Mouse (Mus musculus): ENCODE results near the gene Rxfp2. TPM values are rescaled to one million over a fixed set of nuclear protein-coding genes. Genes with fewer than 3 reads are reported as not detected.

Rxfp2 gene
- polyA plus RNA-seq (2014; fragmentation: Nextera tagmentation; extraction: Ambion mirVana): 0.52 and 0.70 TPM in 2 replicates

DNA sequence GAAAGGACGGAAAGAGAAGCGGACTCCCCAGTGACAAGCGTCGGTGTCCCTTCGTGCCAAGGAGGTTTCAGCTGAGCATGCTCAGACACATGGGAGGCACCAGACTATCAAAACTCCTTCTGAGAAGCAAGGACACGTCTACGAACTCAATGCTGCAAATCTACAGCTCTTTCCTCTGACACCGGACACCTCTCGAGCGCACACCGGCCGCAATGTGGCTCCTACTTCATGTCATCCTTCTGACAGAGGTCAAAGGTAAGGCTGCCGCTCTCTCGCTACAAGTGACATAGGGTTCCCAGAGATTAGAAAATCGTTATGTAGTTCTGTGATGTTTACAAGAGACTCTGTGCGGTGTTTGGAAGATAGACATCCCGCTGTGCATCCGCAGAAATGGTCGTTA lies at the start of gene Rxfp2:
Rxfp2 (plus strand) TSS at position 20 of the 400 bp plus-strand sequence.
- no peak within 1 kb of the TSS for H3K27ac ChIP-seq
- ATAC-seq (ENCODE audit: low FRiP score) (no peak), DNase-seq (ENCODE audit: low spot score) (no peak)
- H3K36me3 ChIP-seq (replicated peaks; ENCODE audit: control insufficient read depth, insufficient read depth): no peaks in the 10 kb centered on the region
- H3K4me2 ChIP-seq (replicated peaks): no peak within 1 kb of the TSS
- H3K9ac ChIP-seq: no peak within 1 kb of the TSS
- H3K27me3 ChIP-seq (ENCODE audit: control insufficient read depth, insufficient read depth, low read length): no peaks in the 10 kb centered on the region
- no peaks in the 10 kb centered on the region for H3K4me1 ChIP-seq (replicated peaks; ENCODE audit: control insufficient read depth, insufficient read depth, low read length)
- 69% methylated on average over 19 of the region's 19 CpGs for WGBS
- H3K4me3 ChIP-seq (replicated peaks; ENCODE audit: low read length): no peak within 1 kb of the TSS
- H3K9me3 ChIP-seq (ENCODE audit: control insufficient read depth, low read length): no peaks in the 10 kb centered on the region

GRCm38 (mm10) chr5:149970261-149970660 lies 48.2 kb upstream of the Rxfp2 start:
- WGBS: 88% methylated on average over 11 of the region's 11 CpGs
- DNase-seq (ENCODE audit: low spot score): no peak
- Histone ChIP-seq H3K9ac (no peak overlapping the region), H3K4me3 (replicated peaks; ENCODE audit: low read length) (no peak overlapping the region), H3K27ac (no peak overlapping the region), H3K4me2 (replicated peaks) (no peak overlapping the region), H3K4me1 (replicated peaks; ENCODE audit: control insufficient read depth, insufficient read depth, low read length) (no peaks in the 10 kb centered on the region), H3K9me3 (ENCODE audit: control insufficient read depth, low read length) (no peaks in the 10 kb centered on the region), H3K27me3 (ENCODE audit: control insufficient read depth, insufficient read depth, low read length) (no peaks in the 10 kb centered on the region), H3K36me3 (replicated peaks; ENCODE audit: control insufficient read depth, insufficient read depth) (no peaks in the 10 kb centered on the region)
- ATAC-seq (ENCODE audit: low FRiP score): no peak

DNA sequence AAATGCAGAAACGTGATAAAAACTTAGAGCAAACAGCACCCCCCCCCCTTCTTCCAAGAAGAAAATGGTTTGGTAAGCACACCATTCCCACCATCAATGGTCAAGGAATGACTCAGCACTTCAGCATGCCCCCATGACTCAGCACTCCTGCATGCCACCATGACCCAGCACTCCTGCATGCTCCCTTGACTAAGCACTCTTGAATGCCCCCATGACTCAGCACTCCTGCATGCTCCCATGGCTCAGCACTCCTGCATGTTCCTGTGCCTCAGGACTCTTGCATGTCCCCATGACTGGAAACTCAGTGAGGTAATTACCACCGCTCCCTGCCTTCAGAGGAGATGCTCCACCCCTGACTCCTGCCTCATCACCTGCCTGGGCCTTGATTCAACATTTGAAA lies 41.4 kb upstream of the Rxfp2 start:
- DNase-seq (ENCODE audit: low spot score): no peak
- Histone ChIP-seq H3K4me3 (replicated peaks; ENCODE audit: low read length) (no peak overlapping the region), H3K9ac (no peak overlapping the region), H3K9me3 (ENCODE audit: control insufficient read depth, low read length) (no peaks in the 10 kb centered on the region), H3K36me3 (replicated peaks; ENCODE audit: control insufficient read depth, insufficient read depth) (no peaks in the 10 kb centered on the region), H3K27me3 (ENCODE audit: control insufficient read depth, insufficient read depth, low read length) (no peaks in the 10 kb centered on the region), H3K4me1 (replicated peaks; ENCODE audit: control insufficient read depth, insufficient read depth, low read length) (no peaks in the 10 kb centered on the region), H3K27ac (no peak overlapping the region), H3K4me2 (replicated peaks) (no peak overlapping the region)
- WGBS: 77% methylated on average over 2 of the region's 2 CpGs
- ATAC-seq (ENCODE audit: low FRiP score): no peak

GRCm38 (mm10) chr5:149983621-149984020 lies 34.9 kb upstream of the Rxfp2 start:
- ATAC-seq (ENCODE audit: low FRiP score): no peak
- H3K27me3 ChIP-seq (ENCODE audit: control insufficient read depth, insufficient read depth, low read length): no peaks in the 10 kb centered on the region
- 91% methylated on average over 4 of the region's 4 CpGs for WGBS
- no peaks in the 10 kb centered on the region for H3K9me3 ChIP-seq (ENCODE audit: control insufficient read depth, low read length)
- H3K4me3 ChIP-seq (replicated peaks; ENCODE audit: low read length): no peak overlapping the region
- DNase-seq (ENCODE audit: low spot score): no peak
- H3K4me2 ChIP-seq (replicated peaks): no peak overlapping the region
- H3K27ac ChIP-seq: no peak overlapping the region
- no peaks in the 10 kb centered on the region for H3K4me1 ChIP-seq (replicated peaks; ENCODE audit: control insufficient read depth, insufficient read depth, low read length)
- no peaks in the 10 kb centered on the region for H3K36me3 ChIP-seq (replicated peaks; ENCODE audit: control insufficient read depth, insufficient read depth)
- no peak overlapping the region for H3K9ac ChIP-seq

- no peak for DNase-seq (ENCODE audit: low spot score)
- 80% methylated on average over 5 of the region's 5 CpGs for WGBS
These were observed 23.9 kb upstream of the Rxfp2 start for GRCm38 (mm10) chr5:149994578-149994977.

DNA sequence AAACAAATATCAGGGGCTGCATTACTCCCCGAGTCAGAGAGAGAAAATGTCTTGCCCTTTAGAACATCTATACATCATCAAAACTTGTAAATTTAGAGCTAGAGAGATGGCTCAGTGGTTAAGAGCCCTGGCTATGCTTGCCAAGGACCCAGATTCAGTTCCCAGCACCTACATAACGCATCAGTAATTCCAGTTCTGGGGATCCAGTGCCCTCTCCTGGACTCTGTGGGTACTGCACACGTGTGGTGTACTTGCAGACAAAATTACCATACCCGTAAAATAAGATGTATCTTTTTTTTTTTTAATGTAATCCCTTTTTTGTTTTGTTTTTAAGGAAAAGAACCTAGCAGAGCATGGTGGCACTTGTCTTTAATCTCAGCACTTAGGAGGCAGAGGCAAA lies 21.9 kb upstream of the Rxfp2 start:
- H3K4me1 ChIP-seq (replicated peaks; ENCODE audit: control insufficient read depth, insufficient read depth, low read length): no peaks in the 10 kb centered on the region
- H3K4me3 ChIP-seq (replicated peaks; ENCODE audit: low read length): no peak overlapping the region
- 90% methylated on average over 4 of the region's 4 CpGs for WGBS
- H3K4me2 ChIP-seq (replicated peaks): no peak overlapping the region
- no peak for ATAC-seq (ENCODE audit: low FRiP score)
- no peak overlapping the region for H3K27ac ChIP-seq
- H3K36me3 ChIP-seq (replicated peaks; ENCODE audit: control insufficient read depth, insufficient read depth): no peaks in the 10 kb centered on the region
- no peak overlapping the region for H3K9ac ChIP-seq
- peaks cover 6% of the 10 kb centered on the region; the same call in 1 of the 2 replicates for H3K9me3 ChIP-seq (ENCODE audit: control insufficient read depth, low read length)
- no peak for DNase-seq (ENCODE audit: low spot score)
- no peaks in the 10 kb centered on the region for H3K27me3 ChIP-seq (ENCODE audit: control insufficient read depth, insufficient read depth, low read length)

More at GRCm38 (mm10) chr5:149994578-149994977, 23.9 kb upstream of the Rxfp2 start:
- ATAC-seq (ENCODE audit: low FRiP score): no peak
- H3K36me3 ChIP-seq (replicated peaks; ENCODE audit: control insufficient read depth, insufficient read depth): no peaks in the 10 kb centered on the region
- H3K9ac ChIP-seq: no peak overlapping the region
- no peaks in the 10 kb centered on the region for H3K27me3 ChIP-seq (ENCODE audit: control insufficient read depth, insufficient read depth, low read length)
- H3K4me3 ChIP-seq (replicated peaks; ENCODE audit: low read length): no peak overlapping the region
- H3K4me2 ChIP-seq (replicated peaks): no peak overlapping the region
- H3K4me1 ChIP-seq (replicated peaks; ENCODE audit: control insufficient read depth, insufficient read depth, low read length): no peaks in the 10 kb centered on the region
- H3K27ac ChIP-seq: no peak overlapping the region
- peaks cover 6% of the 10 kb centered on the region; the same call in 1 of the 2 replicates for H3K9me3 ChIP-seq (ENCODE audit: control insufficient read depth, low read length)

DNA sequence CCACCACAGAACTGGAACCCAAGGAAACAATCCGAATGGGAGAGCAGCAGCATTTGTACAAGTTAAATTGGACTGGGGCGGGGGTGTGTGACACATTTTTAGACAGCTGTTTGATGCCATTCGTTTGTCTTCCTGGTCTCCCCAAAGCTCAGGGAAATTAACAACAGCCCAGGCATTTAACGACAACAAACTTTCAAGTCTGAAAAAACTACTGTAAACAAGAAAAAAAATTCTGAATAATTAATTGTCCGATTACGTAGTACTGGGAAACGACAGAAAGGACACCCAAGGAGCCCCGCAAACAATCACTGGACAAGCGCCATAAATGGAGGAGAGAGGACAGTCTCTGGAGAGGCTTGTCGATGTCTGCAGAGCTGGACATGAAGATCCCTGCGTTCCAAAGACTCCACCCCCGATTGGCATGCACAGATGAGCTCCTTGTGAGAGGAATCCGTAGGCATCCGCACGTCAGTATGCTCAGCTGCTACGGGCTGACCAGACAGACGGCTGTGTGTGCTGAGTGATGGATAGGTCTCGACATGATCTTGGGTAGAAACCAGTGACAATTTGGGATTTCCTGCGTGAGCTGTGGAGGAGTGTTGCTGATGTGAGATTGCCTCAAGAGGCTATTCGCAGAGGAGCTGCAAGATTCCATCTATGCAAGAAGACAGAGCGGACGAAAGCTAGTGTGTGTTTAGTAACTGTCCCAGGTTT lies 21.0 kb upstream of the Rxfp2 start:
- Histone ChIP-seq H3K4me3 (replicated peaks; ENCODE audit: low read length) (no peak overlapping the region), H3K9me3 (ENCODE audit: control insufficient read depth, low read length) (peaks cover 6% of the 10 kb centered on the region; the same call in 1 of the 2 replicates), H3K4me2 (replicated peaks) (no peak overlapping the region), H3K27me3 (ENCODE audit: control insufficient read depth, insufficient read depth, low read length) (no peaks in the 10 kb centered on the region), H3K36me3 (replicated peaks; ENCODE audit: control insufficient read depth, insufficient read depth) (no peaks in the 10 kb centered on the region), H3K9ac (no peak overlapping the region), H3K4me1 (replicated peaks; ENCODE audit: control insufficient read depth, insufficient read depth, low read length) (no peaks in the 10 kb centered on the region), H3K27ac (no peak overlapping the region)
- DNase-seq (ENCODE audit: low spot score): no peak
- no peak for ATAC-seq (ENCODE audit: low FRiP score)
- 80% methylated on average over 22 of the region's 22 CpGs for WGBS

GRCm38 (mm10) chr5:149998311-149998710 lies 20.2 kb upstream of the Rxfp2 start:
- DNase-seq (ENCODE audit: low spot score) (no peak), ATAC-seq (ENCODE audit: low FRiP score) (no peak)
- Histone ChIP-seq H3K9ac (no peak overlapping the region), H3K4me2 (replicated peaks) (no peak overlapping the region), H3K4me3 (replicated peaks; ENCODE audit: low read length) (no peak overlapping the region), H3K9me3 (ENCODE audit: control insufficient read depth, low read length) (peaks cover 6% of the 10 kb centered on the region; the same call in 1 of the 2 replicates), H3K36me3 (replicated peaks; ENCODE audit: control insufficient read depth, insufficient read depth) (no peaks in the 10 kb centered on the region), H3K27ac (no peak overlapping the region), H3K4me1 (replicated peaks; ENCODE audit: control insufficient read depth, insufficient read depth, low read length) (no peaks in the 10 kb centered on the region), H3K27me3 (ENCODE audit: control insufficient read depth, insufficient read depth, low read length) (no peaks in the 10 kb centered on the region)
- 58% methylated on average over 7 of the region's 7 CpGs for WGBS

GRCm38 (mm10) chr5:150005355-150005754 lies 13.1 kb upstream of the Rxfp2 start:
- 67% methylated on average over 6 of the region's 6 CpGs for WGBS
- Histone ChIP-seq H3K4me1 (replicated peaks; ENCODE audit: control insufficient read depth, insufficient read depth, low read length) (no peaks in the 10 kb centered on the region), H3K36me3 (replicated peaks; ENCODE audit: control insufficient read depth, insufficient read depth) (no peaks in the 10 kb centered on the region), H3K9me3 (ENCODE audit: control insufficient read depth, low read length) (no peaks in the 10 kb centered on the region), H3K4me3 (replicated peaks; ENCODE audit: low read length) (no peak overlapping the region), H3K4me2 (replicated peaks) (no peak overlapping the region), H3K27me3 (ENCODE audit: control insufficient read depth, insufficient read depth, low read length) (no peaks in the 10 kb centered on the region), H3K27ac (no peak overlapping the region), H3K9ac (no peak overlapping the region)
- DNase-seq (ENCODE audit: low spot score) (no peak), ATAC-seq (ENCODE audit: low FRiP score) (no peak)
